Mouse (Mus musculus): ENCODE measurements at regions not wholly inside any gene's neighbourhood (a gene's known extent, or its start where the extent isn't known, plus 50 kb on each side); places are given as distances from the start of the nearest gene placed in this dataset.

GRCm38 (mm10) chr5:126155216-126155880 is 623.8 kb downstream of the Tmem132b start:
- no peak for DNase-seq

GRCm38 (mm10) chr5:126186111-126186510 is 654.5 kb downstream of the Tmem132b start:
- no peak for DNase-seq

GRCm38 (mm10) chr5:126199876-126200275 is 668.3 kb downstream of the Tmem132b start:
- no peak for DNase-seq

- no peak for DNase-seq
Measured at GRCm38 (mm10) chr5:126201535-126201934, 670.0 kb downstream of the Tmem132b start.

GRCm38 (mm10) chr5:126201996-126202395 is 670.4 kb downstream of the Tmem132b start:
- no peak for DNase-seq

GRCm38 (mm10) chr5:126217016-126217415 is 685.4 kb downstream of the Tmem132b start:
- DNase-seq: no peak

GRCm38 (mm10) chr5:126217746-126218145 is 686.2 kb downstream of the Tmem132b start:
- no peak for DNase-seq

GRCm38 (mm10) chr5:126223696-126224095 is 692.1 kb downstream of the Tmem132b start:
- no peak for DNase-seq

GRCm38 (mm10) chr5:126230768-126231167 is 699.2 kb downstream of the Tmem132b start:
- no peak for DNase-seq

- DNase-seq: no peak
Measured at GRCm38 (mm10) chr5:126238071-126238470, 706.5 kb downstream of the Tmem132b start.

- DNase-seq: no peak
Measured at GRCm38 (mm10) chr5:126245776-126246175, 714.2 kb downstream of the Tmem132b start.

- no peak for DNase-seq
Measured at GRCm38 (mm10) chr5:126250331-126250730, 718.8 kb downstream of the Tmem132b start.

- no peak for DNase-seq
Measured at GRCm38 (mm10) chr5:126254661-126255060, 723.1 kb downstream of the Tmem132b start.

GRCm38 (mm10) chr5:126257860-126258259 is 726.3 kb downstream of the Tmem132b start:
- no peak for DNase-seq

- DNase-seq: no peak
Measured at GRCm38 (mm10) chr5:126266471-126266870, 734.9 kb downstream of the Tmem132b start.

GRCm38 (mm10) chr5:126266929-126267609 is 735.5 kb downstream of the Tmem132b start:
- DNase-seq: no peak

- DNase-seq: no peak
Measured at GRCm38 (mm10) chr5:126268592-126268991, 737.0 kb downstream of the Tmem132b start.

GRCm38 (mm10) chr5:126274316-126274715 is 742.7 kb downstream of the Tmem132b start:
- DNase-seq: no peak

- DNase-seq: no peak
Measured at GRCm38 (mm10) chr5:126281057-126281728, 749.6 kb downstream of the Tmem132b start.

GRCm38 (mm10) chr5:126281782-126282181 is 750.2 kb downstream of the Tmem132b start:
- no peak for DNase-seq

- no peak for DNase-seq
Measured at GRCm38 (mm10) chr5:126324847-126325246, 793.3 kb downstream of the Tmem132b start.

GRCm38 (mm10) chr5:126328276-126328675 is 796.7 kb downstream of the Tmem132b start:
- DNase-seq: no peak

GRCm38 (mm10) chr5:126335091-126335490 is 803.5 kb downstream of the Tmem132b start:
- no peak for DNase-seq

Measured in heart, adult 18-20 months (tissue).